Mouse (Mus musculus): ENCODE results near the gene Ccdc73. TPM values are rescaled to one million over a fixed set of nuclear protein-coding genes. Genes with fewer than 3 reads are reported as not detected.

Gene Ccdc73
- polyA plus RNA-seq, 1 experiment from 2014 or later, result 1.7 TPM

GRCm38 (mm10) chr2:105026950-105027695 is 159.5 kb downstream of the Ccdc73 start:
- Histone ChIP-seq H3K4me1 (replicated peaks) (peaks cover 20% of the 10 kb centered on the region), H3K9ac (no peak overlapping the region), H3K4me2 (no peak overlapping the region), H3K27me3 (0 out of 2 replicates have a peak, but pooled peaks cover 4% of the 10 kb centered on the region), H3K4me3 (replicated peaks) (no peak overlapping the region), H3K36me3 (replicated peaks) (no peaks in the 10 kb centered on the region), H3K27ac (replicated peaks) (no peak overlapping the region), H3K9me3 (replicated peaks) (no peaks in the 10 kb centered on the region)
- WGBS (ENCODE audit: insufficient replicate concordance), result 74% methylated on average over 22 of the region's 22 CpGs
- ATAC-seq (ENCODE audit: insufficient read depth), result no peak

DNA sequence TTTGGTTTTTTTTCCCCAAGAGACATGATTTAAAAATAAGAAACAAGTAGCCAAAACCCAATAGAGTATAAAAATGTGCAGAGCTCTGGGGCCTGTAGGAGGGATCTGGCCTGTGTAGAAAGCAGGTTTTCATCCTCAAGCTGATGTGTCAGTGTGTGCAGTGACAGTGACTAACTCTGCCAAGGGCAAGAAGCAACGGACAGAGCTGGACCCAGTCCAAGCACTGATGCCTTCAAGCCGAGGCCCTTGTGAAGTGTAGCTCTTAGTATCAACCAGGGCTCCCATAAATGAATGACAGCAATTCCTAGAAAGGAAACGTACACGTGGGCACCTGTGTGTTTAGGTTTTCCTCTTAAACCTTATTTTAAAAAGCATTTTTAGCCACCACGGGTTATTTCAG is 161.2 kb downstream of the Ccdc73 start:
- WGBS (ENCODE audit: insufficient replicate concordance), result 57% methylated on average over 5 of the region's 5 CpGs
- H3K4me1 ChIP-seq (replicated peaks), result 0 out of 2 replicates have a peak, but pooled peaks cover 3% of the 10 kb centered on the region
- no peak overlapping the region for H3K9ac ChIP-seq
- no peak for ATAC-seq (ENCODE audit: insufficient read depth)
- H3K4me3 ChIP-seq (replicated peaks), result no peak overlapping the region
- no peak overlapping the region for H3K27ac ChIP-seq (replicated peaks)
- H3K27me3 ChIP-seq, result 0 out of 2 replicates have a peak, but pooled peaks cover 11% of the 10 kb centered on the region
- no peaks in the 10 kb centered on the region for H3K9me3 ChIP-seq (replicated peaks)
- no peak overlapping the region for H3K4me2 ChIP-seq
- no peaks in the 10 kb centered on the region for H3K36me3 ChIP-seq (replicated peaks)

- 70% methylated on average over 5 of the region's 5 CpGs for WGBS (ENCODE audit: insufficient replicate concordance)
- no peak for ATAC-seq (ENCODE audit: insufficient read depth)
- Histone ChIP-seq H3K4me3 (replicated peaks) (no peak overlapping the region), H3K9ac (no peak overlapping the region), H3K4me2 (no peak overlapping the region), H3K27ac (replicated peaks) (no peak overlapping the region), H3K4me1 (replicated peaks) (no peaks in the 10 kb centered on the region), H3K36me3 (replicated peaks) (no peaks in the 10 kb centered on the region), H3K9me3 (replicated peaks) (no peaks in the 10 kb centered on the region), H3K27me3 (0 out of 2 replicates have a peak, but pooled peaks cover 11% of the 10 kb centered on the region)
Observed at GRCm38 (mm10) chr2:105030505-105030904, 162.9 kb downstream of the Ccdc73 start.

- 0 out of 2 replicates have a peak, but pooled peaks cover 11% of the 10 kb centered on the region for H3K27me3 ChIP-seq
- ATAC-seq (ENCODE audit: insufficient read depth), result no peak
- H3K36me3 ChIP-seq (replicated peaks), result no peaks in the 10 kb centered on the region
- no peaks in the 10 kb centered on the region for H3K9me3 ChIP-seq (replicated peaks)
- 76% methylated on average over 3 of the region's 3 CpGs for WGBS (ENCODE audit: insufficient replicate concordance)
- H3K9ac ChIP-seq, result no peak overlapping the region
- no peak overlapping the region for H3K27ac ChIP-seq (replicated peaks)
- H3K4me1 ChIP-seq (replicated peaks), result 0 out of 2 replicates have a peak, but pooled peaks cover 5% of the 10 kb centered on the region
- no peak overlapping the region for H3K4me3 ChIP-seq (replicated peaks)
- H3K4me2 ChIP-seq, result no peak overlapping the region
Observed at GRCm38 (mm10) chr2:105034084-105034483, 166.5 kb downstream of the Ccdc73 start.

DNA sequence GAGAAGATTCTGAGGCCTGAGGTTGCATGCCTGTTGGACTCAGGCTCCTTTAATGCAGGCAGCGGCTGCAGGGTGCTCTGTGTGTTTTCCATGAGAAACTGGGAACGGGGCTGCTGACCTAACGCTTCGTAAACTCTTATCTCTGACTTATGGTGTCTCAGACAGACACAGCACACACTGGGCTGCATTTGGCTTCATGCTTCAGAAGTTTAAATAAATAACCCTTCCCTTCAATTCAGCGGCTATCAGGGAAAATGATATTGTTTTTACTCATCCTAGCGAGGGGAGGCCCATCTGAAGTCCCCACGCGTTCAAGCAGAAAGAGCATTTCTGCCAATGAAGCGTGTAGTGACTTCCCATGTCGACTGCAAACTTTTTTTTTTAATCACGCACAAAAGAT is 168.4 kb downstream of the Ccdc73 start:
- Histone ChIP-seq H3K27ac (replicated peaks) (no peak overlapping the region), H3K4me3 (replicated peaks) (no peak overlapping the region), H3K9me3 (replicated peaks) (no peaks in the 10 kb centered on the region), H3K27me3 (0 out of 2 replicates have a peak, but pooled peaks cover 11% of the 10 kb centered on the region), H3K9ac (no peak overlapping the region), H3K4me2 (no peak overlapping the region), H3K4me1 (replicated peaks) (0 out of 2 replicates have a peak, but pooled peaks cover 5% of the 10 kb centered on the region), H3K36me3 (replicated peaks) (no peaks in the 10 kb centered on the region)
- no peak for ATAC-seq (ENCODE audit: insufficient read depth)
- 65% methylated on average over 11 of the region's 11 CpGs for WGBS (ENCODE audit: insufficient replicate concordance)

GRCm38 (mm10) chr2:105036401-105037070 is 168.9 kb downstream of the Ccdc73 start:
- Histone ChIP-seq H3K27me3 (0 out of 2 replicates have a peak, but pooled peaks cover 7% of the 10 kb centered on the region), H3K4me3 (replicated peaks) (no peak overlapping the region), H3K36me3 (replicated peaks) (no peaks in the 10 kb centered on the region), H3K4me2 (no peak overlapping the region), H3K9ac (no peak overlapping the region), H3K4me1 (replicated peaks) (0 out of 2 replicates have a peak, but pooled peaks cover 5% of the 10 kb centered on the region), H3K27ac (replicated peaks) (no peak overlapping the region), H3K9me3 (replicated peaks) (no peaks in the 10 kb centered on the region)
- no peak for ATAC-seq (ENCODE audit: insufficient read depth)
- WGBS (ENCODE audit: insufficient replicate concordance), result 63% methylated on average over 11 of the region's 11 CpGs

DNA sequence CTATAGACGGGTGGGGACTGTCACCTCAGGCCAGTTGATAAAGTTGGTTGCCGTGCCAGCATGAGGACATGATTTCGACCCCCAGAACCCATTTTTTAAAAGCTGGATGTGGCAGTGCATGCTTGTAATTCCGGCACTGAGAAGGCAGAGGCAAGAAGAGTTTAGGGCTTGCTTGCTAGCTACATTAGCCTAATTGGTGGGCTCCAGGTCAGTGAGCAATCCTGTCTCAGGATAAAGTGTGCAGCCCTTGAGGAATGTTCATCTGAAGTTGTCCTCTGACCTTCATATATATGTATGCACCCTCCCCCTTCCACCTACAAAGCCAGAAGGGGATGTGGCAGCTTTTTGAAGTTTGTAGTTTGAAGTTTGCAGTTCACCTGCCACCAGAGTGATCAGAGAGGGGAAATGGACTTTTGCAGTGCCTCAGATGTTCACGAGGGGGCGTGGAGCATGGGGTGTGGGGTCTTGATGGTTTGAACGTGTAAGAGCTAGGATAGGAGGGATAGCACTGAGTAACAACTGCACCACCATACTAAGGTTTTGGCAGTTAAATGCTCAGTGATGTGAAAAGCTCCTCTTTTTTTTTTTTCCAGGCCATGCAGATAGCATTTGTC is 170.5 kb downstream of the Ccdc73 start:
- 61% methylated on average over 7 of the region's 7 CpGs for WGBS (ENCODE audit: insufficient replicate concordance)
- Histone ChIP-seq H3K9me3 (replicated peaks) (no peaks in the 10 kb centered on the region), H3K27me3 (no peaks in the 10 kb centered on the region), H3K4me1 (replicated peaks) (0 out of 2 replicates have a peak, but pooled peaks cover 5% of the 10 kb centered on the region), H3K36me3 (replicated peaks) (no peaks in the 10 kb centered on the region), H3K4me2 (no peak overlapping the region), H3K27ac (replicated peaks) (no peak overlapping the region), H3K9ac (no peak overlapping the region), H3K4me3 (replicated peaks) (no peak overlapping the region)
- ATAC-seq (ENCODE audit: insufficient read depth), result no peak

- Histone ChIP-seq H3K4me2 (no peak overlapping the region), H3K27ac (replicated peaks) (no peak overlapping the region), H3K9me3 (replicated peaks) (no peaks in the 10 kb centered on the region), H3K4me3 (replicated peaks) (no peak overlapping the region), H3K4me1 (replicated peaks) (0 out of 2 replicates have a peak, but pooled peaks cover 5% of the 10 kb centered on the region), H3K36me3 (replicated peaks) (no peaks in the 10 kb centered on the region), H3K27me3 (no peaks in the 10 kb centered on the region), H3K9ac (no peak overlapping the region)
- ATAC-seq (ENCODE audit: insufficient read depth), result no peak
- WGBS (ENCODE audit: insufficient replicate concordance), result 79% methylated on average over 5 of the region's 5 CpGs
Observed at GRCm38 (mm10) chr2:105038879-105039278, 171.3 kb downstream of the Ccdc73 start.

DNA sequence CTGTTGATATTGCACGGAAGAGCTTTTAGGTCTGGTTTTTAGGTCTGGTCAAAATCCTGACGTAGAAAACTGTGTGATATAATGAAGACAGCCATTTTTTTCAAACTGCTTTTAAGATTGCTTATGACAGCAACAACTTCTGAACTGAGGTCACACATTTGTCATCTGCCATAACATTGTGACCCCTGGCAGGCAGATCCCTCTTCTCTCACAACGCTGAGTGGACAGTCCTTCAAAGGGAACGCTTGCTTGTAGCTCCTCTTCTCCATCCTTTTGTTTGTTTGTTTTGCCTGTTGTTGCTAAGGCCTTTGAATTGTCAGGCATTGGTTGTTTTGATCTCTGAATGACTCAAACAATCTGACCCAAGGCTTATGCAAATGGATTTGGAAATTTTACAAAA is 173.3 kb downstream of the Ccdc73 start:
- Histone ChIP-seq H3K4me3 (replicated peaks) (no peak overlapping the region), H3K4me2 (no peak overlapping the region), H3K4me1 (replicated peaks) (0 out of 2 replicates have a peak, but pooled peaks cover 5% of the 10 kb centered on the region), H3K27ac (replicated peaks) (no peak overlapping the region), H3K9ac (no peak overlapping the region), H3K9me3 (replicated peaks) (no peaks in the 10 kb centered on the region), H3K36me3 (replicated peaks) (no peaks in the 10 kb centered on the region), H3K27me3 (no peaks in the 10 kb centered on the region)
- ATAC-seq (ENCODE audit: insufficient read depth), result no peak
- WGBS (ENCODE audit: insufficient replicate concordance), result 60% methylated on average over 4 of the region's 4 CpGs

DNA sequence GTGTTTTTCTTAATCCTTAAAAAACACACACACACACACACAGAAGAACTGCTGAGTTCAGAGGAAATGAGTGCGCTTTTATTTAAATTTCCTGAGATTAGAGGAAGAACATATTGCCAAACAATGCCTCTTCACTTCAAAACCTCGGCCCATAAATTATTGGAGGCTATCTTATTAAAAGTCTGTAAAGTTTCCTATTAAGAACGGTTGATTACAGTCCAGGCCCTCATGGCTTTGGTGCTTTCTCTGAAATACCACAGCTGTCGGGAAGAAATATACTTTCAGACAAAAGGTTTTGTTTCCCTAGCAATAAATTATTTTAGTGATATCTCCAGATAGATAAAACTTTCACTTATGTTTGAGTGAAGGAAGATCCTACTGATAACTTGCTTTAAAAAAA is 175.5 kb downstream of the Ccdc73 start:
- H3K4me1 ChIP-seq (replicated peaks), result 0 out of 2 replicates have a peak, but pooled peaks cover 5% of the 10 kb centered on the region
- 47% methylated on average over 4 of the region's 4 CpGs for WGBS (ENCODE audit: insufficient replicate concordance)
- no peaks in the 10 kb centered on the region for H3K9me3 ChIP-seq (replicated peaks)
- H3K4me2 ChIP-seq, result no peak overlapping the region
- H3K4me3 ChIP-seq (replicated peaks), result no peak overlapping the region
- H3K36me3 ChIP-seq (replicated peaks), result no peaks in the 10 kb centered on the region
- no peak for ATAC-seq (ENCODE audit: insufficient read depth)
- H3K9ac ChIP-seq, result no peak overlapping the region
- no peak overlapping the region for H3K27ac ChIP-seq (replicated peaks)
- H3K27me3 ChIP-seq, result no peaks in the 10 kb centered on the region

DNA sequence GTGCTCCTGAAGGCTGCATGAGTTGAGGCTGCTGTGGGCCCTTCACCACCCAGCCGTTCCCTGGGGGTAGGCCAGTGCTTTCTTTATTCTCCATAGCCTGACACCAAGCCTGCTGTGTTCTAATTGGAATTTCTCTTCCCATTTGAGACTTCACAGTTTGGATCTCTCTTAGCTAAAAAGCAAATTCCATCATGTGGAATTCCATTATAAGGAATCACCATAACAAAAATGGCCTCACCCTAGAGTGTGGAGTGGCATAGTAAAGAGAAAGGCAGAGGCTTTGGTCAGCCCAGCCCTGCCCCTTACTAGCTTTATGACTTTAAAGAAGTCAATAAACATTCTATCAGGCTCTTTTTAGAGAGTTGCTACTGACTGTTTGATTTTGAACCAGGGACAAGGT is 180.7 kb downstream of the Ccdc73 start:
- H3K27me3 ChIP-seq, result no peaks in the 10 kb centered on the region
- no peaks in the 10 kb centered on the region for H3K36me3 ChIP-seq (replicated peaks)
- no peak for ATAC-seq (ENCODE audit: insufficient read depth)
- H3K4me2 ChIP-seq, result no peak overlapping the region
- 55% methylated on average over 1 of the region's 1 CpGs for WGBS (ENCODE audit: insufficient replicate concordance)
- no peaks in the 10 kb centered on the region for H3K4me1 ChIP-seq (replicated peaks)
- no peak overlapping the region for H3K27ac ChIP-seq (replicated peaks)
- no peak overlapping the region for H3K9ac ChIP-seq
- H3K4me3 ChIP-seq (replicated peaks), result no peak overlapping the region
- no peaks in the 10 kb centered on the region for H3K9me3 ChIP-seq (replicated peaks)
